Mouse (Mus musculus) adrenal gland, postnatal 4 days (tissue): Measurements from ENCODE around the gene Eef1g. TPM values are rescaled to one million over a fixed set of nuclear protein-coding genes. Genes with fewer than 3 reads are reported as not detected.
"Not testable (repeated sequence)": the region's sequence is repeated elsewhere in the genome, so short reads cannot be mapped to it uniquely, and the experiment has no call there.

Source experiments
- DNase-seq, 2 experiments: peaks; one replicate each; pipeline ENCODE4 v3.0.0; 2021 to 2022; ENCODE audit warnings: low spot score in 2 of 2, mixed read lengths in 2 of 2
- total RNA-seq, 2 experiments: library from RNA; stranded (reverse); gene quantifications; 2 replicates each; pipeline ENCODE4 v1.2.3; 2021

The Eef1g gene
- total RNA-seq, 2 experiments from 2014 or later, result 505 to 508 TPM

DNA sequence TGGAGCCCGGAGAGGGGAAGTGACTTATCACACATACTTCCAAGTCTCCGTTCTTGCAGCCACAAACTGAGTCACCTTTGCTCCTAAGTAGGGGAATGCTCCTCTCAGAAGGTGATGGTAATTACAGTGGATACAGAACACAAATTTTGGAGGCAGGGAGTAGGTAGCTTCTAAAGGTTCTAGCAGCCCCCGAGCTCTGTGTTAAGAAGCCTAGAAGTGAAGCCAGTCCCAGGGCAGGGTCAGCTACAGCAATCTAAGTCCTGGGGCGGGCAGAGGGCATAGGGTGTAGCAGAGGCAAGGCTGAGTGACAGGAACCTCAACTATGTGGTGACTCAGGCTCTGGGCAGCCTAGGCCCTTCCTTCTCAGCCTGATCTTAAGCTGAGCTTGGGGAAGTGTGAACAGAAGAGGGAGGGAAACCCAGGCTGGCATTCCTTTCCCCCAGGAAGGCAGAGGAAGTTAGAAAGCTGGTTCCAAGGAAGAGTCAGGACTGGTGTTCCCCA lies 16.4 kb downstream of the Eef1g start:
- DNase-seq, result no peak

DNA sequence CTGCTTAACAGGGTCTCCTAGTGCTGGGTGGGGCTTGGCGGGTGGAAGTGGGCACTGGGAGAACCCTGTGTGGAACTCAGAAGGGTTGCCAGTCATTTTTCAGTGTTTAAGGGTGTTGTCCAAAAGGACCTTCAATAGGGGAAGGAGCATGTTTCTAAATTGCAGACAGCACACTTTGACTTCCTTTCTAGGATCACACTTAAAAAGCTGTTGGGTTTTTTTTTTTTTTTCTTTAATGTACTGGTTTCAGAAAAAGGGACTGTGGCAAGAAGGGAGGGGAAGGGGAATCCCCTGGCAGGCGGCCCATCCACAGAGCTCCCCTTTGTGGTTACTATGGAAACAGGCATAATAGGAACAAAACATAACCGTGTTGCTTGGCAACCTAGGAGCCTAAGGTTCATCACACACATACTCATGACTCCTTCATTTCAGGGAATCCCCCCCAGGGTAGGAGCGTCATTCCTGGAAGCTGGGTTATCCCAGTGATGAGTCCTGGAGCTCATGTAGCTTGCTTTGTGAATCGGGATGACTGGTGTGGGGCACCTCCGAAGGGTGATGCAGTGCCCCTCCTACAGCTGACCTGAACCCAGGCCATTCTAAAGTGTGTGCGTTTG lies 17.5 kb downstream of the Eef1g start:
- no peak for DNase-seq

DNA sequence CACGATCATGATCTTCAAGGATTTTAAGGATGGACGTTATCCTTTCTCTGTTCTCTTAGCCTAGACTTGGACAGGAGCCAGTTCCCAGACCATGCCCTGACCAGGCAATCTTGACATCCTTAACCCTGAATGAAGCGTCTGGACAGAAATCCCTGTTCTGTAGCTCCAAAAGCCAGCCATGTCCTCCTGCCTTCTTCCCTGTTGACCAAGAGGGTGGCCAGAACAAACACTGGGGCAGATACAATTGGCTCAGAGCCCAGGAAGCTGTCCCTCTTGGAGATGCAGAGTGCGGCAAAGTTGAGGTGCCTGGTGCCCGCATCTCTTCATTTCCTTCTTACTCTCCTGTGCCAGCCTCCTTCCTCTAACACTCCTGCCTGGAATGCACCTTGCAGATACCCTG lies 19.1 kb downstream of the Eef1g start:
- no peak for DNase-seq

DNA sequence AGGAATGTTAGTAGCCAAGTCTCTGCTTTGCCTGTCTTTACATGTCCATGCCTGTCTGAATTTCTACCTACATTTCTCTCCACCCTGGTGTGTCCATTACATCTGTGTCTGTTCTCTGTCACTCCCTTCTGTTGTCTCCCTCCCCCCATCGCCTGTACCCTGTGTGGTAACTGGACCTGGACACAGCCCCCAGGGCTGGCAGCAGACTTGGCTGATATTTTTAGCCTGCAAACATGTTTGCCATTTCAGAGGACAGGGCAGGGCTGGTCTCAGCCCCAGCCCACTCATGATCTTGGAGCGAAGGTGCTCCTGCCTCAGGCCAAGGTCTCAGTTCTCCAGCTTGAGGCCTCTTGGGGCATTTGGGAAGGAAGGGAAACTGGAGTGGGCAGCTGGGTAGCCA lies 21.0 kb downstream of the Eef1g start:
- DNase-seq, result no peak

DNA sequence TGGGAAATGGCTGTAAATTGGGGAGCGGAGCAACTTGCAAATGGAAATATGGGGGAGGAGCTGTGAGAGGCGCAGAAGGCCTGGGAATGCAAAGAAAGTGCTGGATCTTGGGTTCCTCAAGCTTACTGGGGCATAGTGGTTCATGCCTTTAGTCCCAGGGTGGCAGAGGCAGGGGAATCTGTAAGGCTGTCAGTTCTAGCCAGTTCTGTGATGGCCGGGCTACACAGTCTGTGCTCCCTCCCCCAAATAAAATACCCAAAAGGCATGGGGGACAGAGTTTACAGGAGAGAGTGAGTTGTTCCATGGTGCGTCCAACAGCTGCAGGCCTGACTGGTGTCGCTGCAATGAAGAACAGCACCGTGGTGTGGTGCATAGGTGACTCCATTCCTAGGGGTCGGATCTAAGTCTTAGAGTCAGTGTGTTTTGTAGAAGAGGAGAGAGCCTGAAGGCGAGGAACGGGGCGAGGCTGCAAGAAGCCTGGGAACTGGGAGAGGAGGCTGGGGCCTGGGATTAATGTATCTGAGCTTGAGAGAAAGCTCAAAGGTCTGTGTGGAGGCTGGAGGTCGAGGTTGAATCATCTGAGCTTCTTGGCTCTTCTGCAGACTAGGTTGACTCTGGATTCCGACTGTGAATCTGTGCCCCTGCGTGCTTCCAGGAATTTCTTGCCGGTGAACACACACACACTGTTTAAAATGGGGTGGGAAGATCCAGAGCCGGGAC lies 21.7 kb downstream of the Eef1g start:
- DNase-seq, result no peak

DNA sequence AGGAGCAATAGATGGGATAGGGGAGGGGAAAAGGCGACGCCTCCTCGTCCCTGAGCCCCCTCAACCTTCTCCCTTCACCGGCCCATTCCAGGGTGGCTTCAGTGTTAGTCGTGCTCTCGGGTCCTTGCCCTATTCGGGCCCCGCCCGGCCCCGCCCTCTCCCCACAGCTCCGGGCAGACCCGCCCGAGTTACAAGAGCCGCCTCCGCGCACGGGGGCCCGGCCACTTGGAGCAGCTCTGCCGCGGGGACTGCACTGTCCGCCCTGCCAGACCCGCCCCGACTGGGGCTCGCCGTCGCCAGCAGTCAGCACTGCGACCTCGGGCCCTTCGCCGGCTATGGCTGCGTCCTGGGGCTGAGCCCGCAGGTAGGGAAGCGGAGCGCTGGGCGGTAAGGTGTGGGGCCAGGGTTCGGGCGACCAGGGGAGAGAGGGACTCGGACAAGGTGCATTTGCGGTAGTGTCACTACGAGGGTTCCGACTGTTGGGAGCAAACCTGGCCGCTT lies 22.3 kb downstream of the Eef1g start, which contains the start of gene Ahnak:
Gene Ahnak, plus strand, starts transcription at position 219 of the 501 bp plus-strand sequence.
- peak; percentile 55 to 58 for DNase-seq

DNA sequence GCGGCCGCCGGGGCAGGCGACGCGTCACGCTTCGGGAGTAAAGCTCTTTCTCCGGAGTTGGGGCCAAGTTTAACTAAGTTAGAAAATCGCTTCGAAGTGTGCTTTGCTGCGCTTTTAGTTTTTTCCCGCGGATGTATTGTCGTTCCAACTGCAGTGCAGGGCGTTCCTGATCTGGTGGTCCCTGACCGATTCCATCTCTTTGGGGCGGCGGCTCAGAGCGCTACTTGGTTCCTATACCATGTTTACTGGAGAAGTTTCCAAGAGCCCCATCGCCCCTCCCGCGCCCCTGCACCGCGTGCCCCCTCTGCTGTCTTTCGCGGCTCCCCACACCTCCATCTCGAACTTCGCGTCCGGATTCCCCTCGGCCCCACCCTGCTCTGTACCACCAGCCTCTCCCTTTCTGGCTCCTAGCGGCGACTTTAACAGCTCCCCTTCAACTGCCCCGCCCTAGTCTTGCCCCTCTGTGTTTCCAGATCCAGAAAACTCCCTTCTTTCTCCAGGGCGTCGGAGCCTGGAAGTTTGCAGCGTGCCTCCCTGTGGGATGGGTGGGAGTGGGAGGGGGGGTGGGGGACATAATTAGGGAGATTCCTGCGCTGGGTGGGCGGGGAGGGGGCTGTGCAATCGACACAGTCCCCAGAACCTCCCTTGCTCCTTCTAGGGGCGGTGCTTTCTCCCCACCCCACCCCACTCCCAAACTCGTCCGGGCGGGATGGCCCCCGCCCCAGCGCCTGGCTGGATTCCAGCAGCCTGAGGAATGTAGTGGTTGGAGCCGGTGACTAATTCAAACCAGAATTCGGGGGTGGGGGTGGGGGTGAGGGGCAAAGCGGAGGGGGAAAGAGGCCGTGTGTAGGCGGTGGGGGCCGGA lies 23.0 kb downstream of the Eef1g start:
- peak; percentile 62 to 74 for DNase-seq

DNA sequence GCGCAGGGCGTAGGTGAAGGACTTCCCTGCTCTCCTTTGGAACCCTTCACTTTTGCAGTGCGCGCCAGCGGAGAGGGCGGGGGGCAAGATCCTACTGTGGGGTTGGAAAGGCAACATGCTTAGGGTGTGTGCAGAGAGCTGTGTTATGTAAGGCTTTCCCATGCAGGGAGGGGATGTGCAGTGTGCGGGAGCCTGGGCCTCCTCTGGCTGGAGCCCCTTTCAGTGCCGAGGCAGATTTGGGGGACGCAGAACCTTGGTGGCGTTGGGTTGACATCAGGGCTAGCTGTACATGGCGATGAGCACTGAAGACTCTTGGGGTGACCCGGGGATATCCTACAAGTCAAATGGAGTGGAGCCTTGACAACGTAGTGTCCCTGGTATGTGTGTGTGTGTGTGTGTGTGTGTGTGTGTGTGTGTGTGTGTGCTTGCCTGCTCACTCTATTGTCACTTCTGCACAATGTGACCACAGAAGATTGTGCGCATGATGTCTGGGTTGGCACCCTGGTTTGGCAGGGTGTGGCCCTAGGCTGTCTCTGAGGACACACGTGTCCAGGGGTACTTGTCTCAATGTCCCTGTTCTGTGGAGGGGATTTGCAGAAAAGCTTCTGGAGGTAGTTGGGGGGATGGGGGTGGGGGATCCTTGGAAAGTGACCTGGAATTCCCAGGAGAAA lies 23.7 kb downstream of the Eef1g start:
- DNase-seq, result no peak

DNA sequence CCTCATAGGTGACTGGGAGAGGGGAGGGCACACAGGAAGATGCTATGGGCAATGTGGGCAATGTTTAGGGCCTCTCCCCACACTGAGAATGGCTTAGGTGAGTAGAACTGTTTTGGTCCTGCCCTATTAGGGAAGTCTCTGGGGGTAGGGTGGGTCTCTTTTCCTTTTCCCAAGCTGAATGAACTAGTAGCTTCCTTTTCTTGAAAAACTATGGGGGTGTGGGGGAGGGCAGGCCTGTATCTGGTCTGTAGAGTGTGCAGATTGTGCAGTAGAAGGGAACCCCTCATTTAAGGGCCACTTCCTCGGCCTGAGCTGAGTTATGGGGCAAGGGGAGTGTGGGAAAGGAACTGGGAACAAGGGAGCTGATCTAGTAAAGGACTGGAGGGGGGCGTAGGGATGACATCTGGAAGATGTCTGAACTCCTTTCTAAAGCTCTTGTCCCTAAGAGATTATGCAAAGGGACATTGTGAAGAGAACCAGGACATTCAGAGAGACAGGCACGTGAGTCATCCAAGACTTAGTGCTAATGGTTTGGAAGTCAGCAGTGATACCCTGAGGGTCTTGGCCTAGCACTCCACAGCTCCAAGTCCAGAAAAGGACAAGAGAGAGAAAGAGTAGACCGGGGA lies 24.5 kb downstream of the Eef1g start:
- DNase-seq, result no peak

DNA sequence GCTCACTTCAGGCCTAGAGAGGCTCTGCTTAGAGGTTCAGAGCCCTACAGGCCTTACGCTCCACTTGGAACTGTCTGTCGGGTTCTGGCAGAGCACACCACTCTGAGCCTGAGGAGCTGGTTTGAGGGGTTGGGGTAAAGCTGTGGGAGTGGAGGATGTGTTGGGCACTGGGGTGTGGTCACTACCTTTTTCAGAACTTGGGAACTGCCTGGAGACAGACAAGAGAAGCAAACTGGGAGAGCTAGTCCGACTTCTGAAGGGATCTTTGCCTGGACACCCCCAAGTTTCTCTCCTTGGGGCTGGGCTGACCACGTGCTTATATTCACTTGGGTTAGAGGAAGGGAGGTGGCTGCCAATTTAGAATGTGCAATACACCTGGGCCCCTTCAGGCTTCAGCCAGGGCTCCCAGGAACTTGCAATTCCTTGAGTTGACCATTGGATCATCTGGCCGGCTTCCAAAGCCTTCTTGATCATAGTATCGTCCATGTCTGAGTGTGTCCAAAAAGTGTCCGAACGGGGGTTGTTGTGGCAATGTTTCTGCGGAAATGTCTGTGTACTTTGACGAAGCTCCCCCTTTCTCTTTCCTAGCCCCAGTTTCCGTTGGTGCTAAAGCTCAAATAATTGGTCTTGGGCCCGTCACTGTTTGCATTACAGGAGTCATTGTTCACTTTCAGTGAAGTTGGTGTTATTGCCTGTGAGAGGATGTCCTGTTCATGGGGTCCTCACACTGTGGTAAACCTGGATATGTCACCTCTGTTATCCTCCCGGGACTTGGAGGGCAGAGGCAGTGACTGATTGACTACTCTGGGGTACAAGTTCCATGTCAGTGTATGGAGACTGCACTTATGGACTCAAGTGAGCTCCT lies 25.3 kb downstream of the Eef1g start:
- DNase-seq, result no peak

DNA sequence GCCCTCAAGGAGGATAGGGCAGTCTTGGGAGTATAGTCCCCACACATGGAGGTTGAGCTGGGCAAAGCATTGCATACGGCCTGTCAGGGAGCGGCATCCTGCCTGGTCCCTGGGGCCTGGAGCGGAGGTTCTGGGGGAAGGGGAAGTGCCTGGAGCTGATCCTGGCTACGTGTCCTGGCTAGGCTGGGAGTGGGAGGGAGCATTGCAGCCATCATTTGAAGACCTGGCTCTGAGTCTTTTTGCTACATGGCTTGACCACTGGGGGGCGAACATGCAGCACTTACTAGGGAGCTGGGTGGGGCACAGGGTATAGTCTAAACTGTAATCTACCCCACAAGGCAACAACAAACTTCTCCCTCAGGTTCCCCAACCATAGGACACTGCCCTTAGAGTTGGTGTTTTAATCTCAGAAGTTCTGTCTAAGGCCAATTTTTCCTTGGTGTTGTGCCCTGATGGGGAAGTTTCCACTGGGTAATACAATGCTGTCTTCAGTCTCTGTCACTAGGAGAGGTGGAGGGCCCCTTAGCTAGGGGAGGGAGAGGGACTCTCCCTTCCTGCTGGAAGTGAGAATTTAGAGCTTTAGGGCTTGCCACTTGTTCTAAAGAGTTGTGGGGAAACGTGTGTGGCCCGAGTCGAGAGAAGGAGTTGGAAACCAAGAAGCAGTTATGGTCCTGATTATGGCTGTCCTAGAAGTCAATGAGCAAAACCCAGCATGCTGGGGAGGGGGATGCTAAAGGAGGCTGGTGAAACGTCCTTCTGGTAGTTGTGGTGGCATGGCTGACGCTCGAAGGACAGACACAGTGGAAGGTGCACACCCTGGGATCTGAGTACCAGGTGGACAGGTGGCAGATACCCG lies 26.2 kb downstream of the Eef1g start:
- DNase-seq, result peak; percentile 45 to 79

DNA sequence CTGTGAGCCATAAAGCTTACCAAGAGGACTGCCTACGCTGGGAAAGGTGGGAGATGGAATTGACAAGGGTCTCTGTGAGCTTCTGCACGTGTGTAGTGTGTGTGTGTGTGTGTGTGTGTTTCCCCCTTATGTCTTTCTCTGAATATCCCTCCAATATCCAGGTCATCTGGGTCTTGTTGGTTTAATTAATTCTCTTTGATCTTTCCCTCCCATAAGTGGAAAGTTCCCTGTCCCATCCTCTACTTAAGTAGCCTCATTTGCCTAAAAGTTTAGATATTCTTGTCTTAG lies 26.7 kb downstream of the Eef1g start:
- DNase-seq, result no peak

DNA sequence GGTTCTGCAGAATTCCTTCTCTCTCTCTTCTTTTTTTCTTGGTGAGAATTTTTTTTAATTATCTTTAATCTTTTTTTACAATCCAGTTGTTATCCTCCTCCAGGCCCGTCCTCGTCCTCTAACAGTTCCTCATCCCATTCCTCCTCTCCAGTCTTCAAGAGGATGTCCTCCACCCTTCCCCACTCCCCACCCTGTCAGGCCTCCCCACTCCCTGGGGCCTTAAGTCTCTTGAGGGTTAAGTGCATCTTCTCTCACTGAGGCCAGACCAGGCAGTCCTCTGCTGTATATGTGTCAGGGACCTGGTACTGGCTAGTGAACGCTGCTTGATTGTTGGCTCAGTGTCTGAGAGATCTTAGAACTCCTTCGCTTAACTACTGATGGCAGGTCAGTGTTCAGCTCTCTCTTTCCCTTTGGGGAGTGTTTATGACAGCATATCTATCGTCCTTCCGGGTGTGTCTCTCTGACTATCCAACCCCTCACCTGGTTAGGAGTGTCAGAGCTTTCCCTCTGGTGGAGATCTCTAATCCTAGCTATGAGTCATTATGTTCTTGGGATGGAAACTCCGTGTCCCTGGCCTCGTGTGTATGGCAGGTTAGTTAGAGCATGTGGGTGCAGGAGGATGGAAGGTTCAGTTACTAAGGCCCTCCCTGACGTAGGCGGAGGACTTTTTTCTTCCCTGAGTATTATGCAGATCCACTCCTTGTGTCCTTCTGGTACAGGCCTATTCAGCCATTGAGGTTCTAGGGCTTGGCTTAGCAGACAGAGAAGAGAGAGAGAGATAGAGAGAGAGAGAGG lies 28.2 kb downstream of the Eef1g start:
- DNase-seq, result no peak

DNA sequence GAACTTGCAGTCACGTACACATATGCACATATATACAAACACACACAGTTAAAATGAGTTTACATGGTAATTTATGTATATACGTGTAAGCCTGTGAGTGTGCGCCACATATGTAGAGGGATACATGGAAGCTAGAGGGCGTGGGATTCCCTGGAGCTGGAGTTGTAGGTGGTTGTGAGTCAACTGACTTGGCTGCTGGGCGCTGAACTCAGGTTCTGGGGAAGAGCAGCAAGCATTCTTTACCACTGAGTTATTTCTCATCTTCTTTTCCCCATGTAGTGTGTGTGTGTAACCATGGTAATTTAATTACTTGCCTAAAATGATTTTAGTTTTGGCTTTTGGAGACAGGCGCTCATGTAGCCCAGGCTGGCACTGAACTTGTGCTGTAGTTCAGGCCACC lies 29.8 kb downstream of the Eef1g start:
- no peak for DNase-seq

DNA sequence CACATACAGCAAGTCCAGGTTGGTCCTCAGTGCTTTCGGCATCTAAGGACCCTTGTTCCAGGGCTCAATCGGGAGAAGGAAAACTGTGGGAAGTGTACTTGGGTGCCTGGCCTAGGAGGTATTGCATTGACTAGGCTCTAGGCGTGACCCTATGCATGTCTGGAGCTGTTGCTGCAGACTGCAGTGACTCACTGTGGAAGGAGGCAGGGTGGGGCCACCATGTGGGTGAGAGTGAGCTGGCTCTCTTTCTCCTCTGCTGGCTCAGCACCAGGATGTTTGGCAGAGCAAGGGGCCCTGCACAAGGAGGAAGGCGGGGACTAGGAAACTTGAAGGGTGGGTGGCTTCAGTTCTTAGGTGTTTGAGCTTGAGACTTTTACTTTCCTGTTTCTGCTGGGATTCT lies 30.7 kb downstream of the Eef1g start:
- DNase-seq, result peak in 1 of 2 experiments; percentile 64

DNA sequence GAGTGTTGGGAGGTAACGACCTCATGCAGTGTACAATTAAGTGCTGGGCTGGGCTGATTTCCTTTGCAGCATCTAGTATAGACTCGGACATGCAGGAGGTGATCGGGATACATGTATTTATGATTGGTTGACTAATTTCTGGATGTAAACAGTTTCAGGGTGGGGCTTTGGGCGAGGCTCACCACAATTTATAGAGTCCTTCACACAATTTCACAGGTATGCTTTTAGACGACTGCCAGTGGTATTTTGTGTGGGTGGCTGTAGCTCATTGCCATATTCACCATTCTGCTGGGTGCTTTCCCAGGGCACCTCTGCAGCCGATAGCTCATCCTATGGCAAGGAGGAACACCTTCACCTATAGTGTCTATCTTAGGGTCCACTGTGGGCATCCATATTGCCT lies 31.7 kb downstream of the Eef1g start:
- no peak for DNase-seq

DNA sequence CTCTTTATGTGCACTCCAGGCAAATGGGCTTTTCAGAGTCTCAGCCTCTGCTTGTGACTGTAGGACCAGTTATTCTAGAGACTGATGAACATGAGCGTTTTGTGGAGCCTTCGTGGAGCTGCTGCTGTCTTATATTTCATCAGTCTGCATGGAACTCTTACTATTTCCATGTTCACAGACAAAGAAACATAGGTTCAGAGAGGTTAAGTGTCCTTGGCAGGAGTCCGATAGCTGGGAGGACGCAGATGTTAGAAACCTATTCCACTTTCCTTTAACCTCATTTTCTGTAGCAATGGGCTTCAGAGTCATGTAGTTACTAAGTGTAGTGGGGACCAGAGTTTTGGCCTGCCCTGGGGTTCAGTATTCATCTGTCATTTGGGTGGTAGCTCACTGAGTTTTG lies 32.4 kb downstream of the Eef1g start:
- DNase-seq, result no peak

DNA sequence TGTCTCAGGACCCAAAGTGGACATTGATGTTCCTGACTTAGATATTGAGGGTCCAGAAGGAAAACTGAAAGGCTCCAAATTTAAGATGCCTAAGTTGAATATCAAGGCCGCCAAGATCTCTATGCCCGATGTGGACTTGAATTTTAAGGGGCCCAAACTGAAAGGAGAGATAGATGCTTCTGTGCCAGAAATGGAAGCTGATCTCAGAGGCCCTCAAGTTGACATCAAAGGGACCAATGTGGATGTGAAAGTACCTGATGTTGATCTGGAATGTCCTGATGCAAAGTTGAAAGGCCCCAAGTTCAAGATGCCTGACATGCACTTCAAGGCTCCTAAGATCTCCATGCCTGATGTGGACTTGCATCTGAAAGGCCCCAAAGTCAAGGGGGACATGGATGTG lies 40.1 kb downstream of the Eef1g start:
- DNase-seq, result not testable (repeated sequence)
